ENCODE assay signal across 10 mouse cellular contexts in genomic region chr9:102709504-102710135, GRCm38 (mm10). TPM values are rescaled to one million over a fixed set of nuclear protein-coding genes. Genes with fewer than 3 reads are reported as not detected.
DNase-seq lines count a peak whose midpoint lies in the region; ATAC-seq lines count a peak whose summit lies in the region.
"Had no signal": no experiment of that assay in that cellular context is flagged by ENCODE, and none has a peak within 500 bp of the region (broad histone marks: within the 10 kb centered on the region; RNA-seq: fewer than 3 reads in every experiment).

No protein-coding gene starts in this region.

- no peaks in the 10 kb centered on the region for H3K9me3 ChIP-seq in neural tube, embryonic 11.5 days (ENCODE audit: control insufficient read depth, low read length)
- H3K9me3 ChIP-seq in liver, embryonic 11.5 days (ENCODE audit: control insufficient read depth, low read length): no peaks in the 10 kb centered on the region
- H3K9me3 ChIP-seq in stomach, embryonic 15.5 days: no peaks in the 10 kb centered on the region
- H3K9me3 ChIP-seq: neural tube, embryonic 13.5 days had no signal

- no peak overlapping the region for H3K27ac ChIP-seq in neural tube, embryonic 11.5 days (ENCODE audit: low read depth, low read length)
- H3K27ac ChIP-seq in liver, embryonic 11.5 days (ENCODE audit: low read depth, low read length): peak overlapping the region; percentile 25; the same call in 1 of the 2 replicates
- H3K27ac ChIP-seq in stomach, embryonic 15.5 days: no peak overlapping the region
- H3K27ac ChIP-seq: neural tube, embryonic 13.5 days had no signal

- 69% methylated on average over 15 of the region's 15 CpGs for WGBS in neural tube, embryonic 11.5 days
- 50% methylated on average over 15 of the region's 15 CpGs for WGBS in liver, embryonic 11.5 days
- WGBS in stomach, embryonic 15.5 days: 64% methylated on average over 15 of the region's 15 CpGs

- DNase-seq in adrenal gland, postnatal 10 days: peak; percentile 16
- no peak for DNase-seq in adrenal gland, adult 18-20 months (ENCODE audit: low spot score in 2 of 2)
- DNase-seq in neural tube, embryonic 11.5 days (ENCODE audit: low spot score): peak; percentile 9
- DNase-seq in neural tube, embryonic 10.5 days (ENCODE audit: extremely low spot score, low spot score): no peak
- DNase-seq in liver, embryonic 11.5 days (ENCODE audit: low spot score): no peak
- no peak for DNase-seq in right cerebral cortex, postnatal 4 days
- no peak for DNase-seq in testis, postnatal 10 days (ENCODE audit: low spot score)
- DNase-seq: cerebellum, adult 9-11 months had no signal

- no peak for ATAC-seq in neural tube, embryonic 11.5 days (ENCODE audit: insufficient read depth, low FRiP score, low TSS enrichment)
- ATAC-seq in liver, embryonic 11.5 days (replicated peaks; ENCODE audit: low FRiP score): peak; percentile 45; the same call in 1 of the 2 replicates
- ATAC-seq in stomach, embryonic 15.5 days (ENCODE audit: insufficient read depth, low FRiP score, low read depth): peak; percentile 60; the same call in 1 of the 2 replicates

- H3K9ac ChIP-seq in neural tube, embryonic 11.5 days (ENCODE audit: low read length): no peak overlapping the region
- H3K9ac ChIP-seq in liver, embryonic 11.5 days (ENCODE audit: low read depth, low read length): no peak overlapping the region
- no peak overlapping the region for H3K9ac ChIP-seq in stomach, embryonic 15.5 days
- H3K9ac ChIP-seq: neural tube, embryonic 13.5 days had no signal

- no peak overlapping the region for H3K4me3 ChIP-seq in neural tube, embryonic 11.5 days (ENCODE audit: low read depth, low read length)
- no peak overlapping the region for H3K4me3 ChIP-seq in liver, embryonic 11.5 days (ENCODE audit: low read depth, low read length)
- no peak overlapping the region for H3K4me3 ChIP-seq in stomach, embryonic 15.5 days (replicated peaks)
- H3K4me3 ChIP-seq: neural tube, embryonic 13.5 days had no signal

- no peaks in the 10 kb centered on the region for H3K27me3 ChIP-seq in neural tube, embryonic 11.5 days (ENCODE audit: control insufficient read depth, insufficient read depth, low read length)
- H3K27me3 ChIP-seq in liver, embryonic 11.5 days (replicated peaks; ENCODE audit: control insufficient read depth, insufficient read depth, low read length): no peaks in the 10 kb centered on the region; the same call in 1 of the 2 replicates
- H3K27me3 ChIP-seq in stomach, embryonic 15.5 days (replicated peaks): no peaks in the 10 kb centered on the region
- H3K27me3 ChIP-seq: neural tube, embryonic 13.5 days had no signal

- H3K4me1 ChIP-seq in neural tube, embryonic 11.5 days (ENCODE audit: control insufficient read depth, insufficient read depth, low read length): 0 out of 2 replicates have a peak, but pooled peaks cover 2% of the 10 kb centered on the region
- H3K4me1 ChIP-seq in liver, embryonic 11.5 days (replicated peaks; ENCODE audit: control insufficient read depth, insufficient read depth, low read length): peaks cover 2% of the 10 kb centered on the region; the same call in 1 of the 2 replicates
- H3K4me1 ChIP-seq in stomach, embryonic 15.5 days: peaks cover 12% of the 10 kb centered on the region; the same call in 1 of the 2 replicates

- H3K4me2 ChIP-seq in neural tube, embryonic 11.5 days (ENCODE audit: low read depth): no peak overlapping the region
- H3K4me2 ChIP-seq in liver, embryonic 11.5 days: no peak overlapping the region; the same call in 1 of the 2 replicates
- H3K4me2 ChIP-seq in stomach, embryonic 15.5 days: no peak overlapping the region
- H3K4me2 ChIP-seq: neural tube, embryonic 13.5 days had no signal

- H3K36me3 ChIP-seq in neural tube, embryonic 11.5 days (ENCODE audit: control insufficient read depth, insufficient read depth, low read length): no peaks in the 10 kb centered on the region
- H3K36me3 ChIP-seq in liver, embryonic 11.5 days (ENCODE audit: control insufficient read depth, insufficient read depth, low read length): no peaks in the 10 kb centered on the region
- no peaks in the 10 kb centered on the region for H3K36me3 ChIP-seq in stomach, embryonic 15.5 days
- H3K36me3 ChIP-seq: neural tube, embryonic 13.5 days had no signal

RNA-seq across cellular contexts. Expression of gene Amotl2, which starts 6.9 kb away (rescaled TPM):
- total RNA-seq in adrenal gland, postnatal 10 days (2021): 100 to 1,000 TPM; 101 to 154 TPM
- 100 to 1,000 TPM in 1 of 2 experiments, 10 to 100 TPM in 1; 73.0 to 202 TPM for total RNA-seq in adrenal gland, adult 18-20 months (2021)
- polyA plus RNA-seq in neural tube, embryonic 11.5 days (2014; fragmentation: Nextera tagmentation; extraction: Ambion mirVana): 70.6 and 76.7 TPM in 2 replicates
- polyA plus RNA-seq in liver, embryonic 11.5 days (2014; fragmentation: Nextera tagmentation; extraction: Ambion mirVana): 17.4 and 18.8 TPM in 2 replicates
- polyA plus RNA-seq in stomach, embryonic 15.5 days (2015; fragmentation: Nextera tagmentation; extraction: Ambion mirVana): 35.3 and 37.7 TPM in 2 replicates

Comparison
In these comparisons a context has a peak if more than half of its experiments do, and no peak if none do; other contexts are left out.
1. DNase-seq: peak in adrenal gland, postnatal 10 days (single experiment) and neural tube, embryonic 11.5 days (single experiment); none in adrenal gland, adult 18-20 months (0 of 2), neural tube, embryonic 10.5 days (single experiment), liver, embryonic 11.5 days (single experiment), right cerebral cortex, postnatal 4 days (single experiment) and testis, postnatal 10 days (single experiment).